Mouse (Mus musculus): Measurements from ENCODE around the gene Gpr89. TPM values are rescaled to one million over a fixed set of nuclear protein-coding genes. Genes with fewer than 3 reads are reported as not detected.
A peak's percentile ranks its signal among the peaks of the same experiment; 100 is the strongest.

Gpr89 gene
- polyA plus RNA-seq, 1 experiment = 15.1 TPM

GRCm38 (mm10) chr3:96920991-96921390, 15.8 kb upstream of the Gpr89 start:
- WGBS = 73% methylated on average over 7 of the region's 7 CpGs
- no peak overlapping the region for H3K4me3 ChIP-seq (replicated peaks; ENCODE audit: extremely low read depth, low read depth, low read length)
- no peak for DNase-seq
- no peaks in the 10 kb centered on the region for H3K4me1 ChIP-seq (ENCODE audit: control insufficient read depth, insufficient read depth, low read length)
- TF ChIP-seq POLR2A (IDR thresholded peaks at IDR 0.05; ENCODE audit: borderline replicate concordance, extremely low read depth, low read depth, low read length) = no peak
- no peak for TF ChIP-seq CTCF (IDR thresholded peaks at IDR 0.05; ENCODE audit: insufficient read depth, low read length)

GRCm38 (mm10) chr3:96905592-96905991, 446 bp upstream of the Gpr89 start:
- TF ChIP-seq CTCF (IDR thresholded peaks at IDR 0.05; ENCODE audit: insufficient read depth, low read length) (no peak), POLR2A (IDR thresholded peaks at IDR 0.05; ENCODE audit: borderline replicate concordance, extremely low read depth, low read depth, low read length) (no peak)
- no peak for DNase-seq
- 31% methylated on average over 9 of the region's 9 CpGs for WGBS
- Histone ChIP-seq H3K4me1 (ENCODE audit: control insufficient read depth, insufficient read depth, low read length) (no peaks in the 10 kb centered on the region; the same call in 1 of the 2 replicates), H3K4me3 (replicated peaks; ENCODE audit: extremely low read depth, low read depth, low read length) (peak overlapping the region; percentile 76)

- Histone ChIP-seq H3K4me1 (ENCODE audit: control insufficient read depth, insufficient read depth, low read length) (no peaks in the 10 kb centered on the region; the same call in 1 of the 2 replicates), H3K4me3 (replicated peaks; ENCODE audit: extremely low read depth, low read depth, low read length) (peak within 1 kb of the TSS; percentile 76)
- WGBS = 13% methylated on average over 14 of the region's 14 CpGs
- DNase-seq = no peak
- TF ChIP-seq POLR2A (IDR thresholded peaks at IDR 0.05; ENCODE audit: borderline replicate concordance, extremely low read depth, low read depth, low read length) = no peak
- no peak for TF ChIP-seq CTCF (IDR thresholded peaks at IDR 0.05; ENCODE audit: insufficient read depth, low read length)
Observed at GRCm38 (mm10) chr3:96904393-96904792, 753 bp downstream of the Gpr89 start, which contains the start of gene Gja5. Gja5 (plus strand) TSS chr3:96904693.

DNA sequence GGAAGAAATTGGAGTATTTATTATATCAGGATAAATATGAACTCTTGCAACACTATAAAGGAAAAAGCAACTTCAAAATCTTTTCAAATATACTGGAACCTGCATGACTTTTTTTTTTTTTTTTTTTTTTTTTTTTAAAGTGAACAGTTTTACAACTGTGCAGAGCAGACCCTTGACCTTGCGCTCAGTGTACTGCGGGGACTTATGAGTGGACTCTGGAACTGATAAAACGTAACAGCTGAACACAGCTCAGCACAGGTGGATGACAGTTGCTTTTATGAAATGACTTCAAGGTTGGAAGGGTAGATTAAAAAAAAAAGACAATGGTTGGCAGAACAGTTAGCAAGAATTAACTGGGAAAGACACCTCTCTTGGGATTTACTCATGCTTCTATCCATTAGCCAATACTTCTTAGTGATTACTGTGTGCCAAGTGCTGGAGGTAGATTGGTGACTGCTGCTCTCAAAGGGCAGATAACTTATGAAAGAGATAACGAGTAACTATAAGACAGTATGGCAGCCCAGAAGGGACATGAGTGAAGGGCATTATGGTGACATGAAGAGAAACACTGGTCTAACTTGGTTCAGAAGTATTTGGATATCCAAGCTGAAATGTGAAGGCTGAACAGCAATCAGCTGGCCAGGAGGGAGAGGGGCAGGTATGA, 2.7 kb downstream of the Gpr89 start:
- WGBS = 88% methylated on average over 4 of the region's 4 CpGs
- no peak for DNase-seq
- Histone ChIP-seq H3K4me1 (ENCODE audit: control insufficient read depth, insufficient read depth, low read length) (no peaks in the 10 kb centered on the region; the same call in 1 of the 2 replicates), H3K4me3 (replicated peaks; ENCODE audit: extremely low read depth, low read depth, low read length) (no peak overlapping the region)
- TF ChIP-seq POLR2A (IDR thresholded peaks at IDR 0.05; ENCODE audit: borderline replicate concordance, extremely low read depth, low read depth, low read length) (no peak), CTCF (IDR thresholded peaks at IDR 0.05; ENCODE audit: insufficient read depth, low read length) (no peak)

GRCm38 (mm10) chr3:96883690-96884089, 21.5 kb downstream of the Gpr89 start:
- DNase-seq = no peak
- H3K4me3 ChIP-seq (replicated peaks; ENCODE audit: extremely low read depth, low read depth, low read length) = no peak overlapping the region
- no peak for TF ChIP-seq CTCF (IDR thresholded peaks at IDR 0.05; ENCODE audit: insufficient read depth, low read length)
- no peak for TF ChIP-seq POLR2A (IDR thresholded peaks at IDR 0.05; ENCODE audit: borderline replicate concordance, extremely low read depth, low read depth, low read length)
- 76% methylated on average over 7 of the region's 7 CpGs for WGBS
- no peaks in the 10 kb centered on the region for H3K4me1 ChIP-seq (ENCODE audit: control insufficient read depth, insufficient read depth, low read length)

GRCm38 (mm10) chr3:96882061-96882849, 22.9 kb downstream of the Gpr89 start:
- Histone ChIP-seq H3K4me1 (ENCODE audit: control insufficient read depth, insufficient read depth, low read length) (no peaks in the 10 kb centered on the region), H3K4me3 (replicated peaks; ENCODE audit: extremely low read depth, low read depth, low read length) (no peak overlapping the region)
- 91% methylated on average over 14 of the region's 14 CpGs for WGBS
- TF ChIP-seq POLR2A (IDR thresholded peaks at IDR 0.05; ENCODE audit: borderline replicate concordance, extremely low read depth, low read depth, low read length) (no peak), CTCF (IDR thresholded peaks at IDR 0.05; ENCODE audit: insufficient read depth, low read length) (no peak)
- no peak for DNase-seq

DNA sequence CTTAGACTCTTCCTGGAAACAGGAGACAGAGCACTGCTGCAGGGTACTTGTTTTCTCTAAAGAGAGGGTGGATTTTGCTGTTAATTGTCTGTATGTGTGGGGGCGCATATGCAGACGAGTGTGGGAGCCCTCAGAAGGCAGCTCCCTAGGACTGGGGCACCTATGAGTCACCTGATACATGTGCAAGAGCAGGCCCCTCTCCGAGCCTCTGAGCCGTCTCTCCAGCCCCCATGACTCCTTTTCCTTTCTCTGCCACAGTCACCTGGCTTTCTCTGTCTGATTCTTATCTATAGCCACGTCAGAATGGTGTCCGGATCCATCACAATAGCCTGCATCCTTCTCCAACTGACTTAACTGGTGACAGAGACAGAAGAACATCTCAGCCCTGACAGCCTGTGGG, 23.6 kb downstream of the Gpr89 start:
- Histone ChIP-seq H3K4me1 (ENCODE audit: control insufficient read depth, insufficient read depth, low read length) (no peaks in the 10 kb centered on the region), H3K4me3 (replicated peaks; ENCODE audit: extremely low read depth, low read depth, low read length) (no peak overlapping the region)
- no peak for DNase-seq
- 83% methylated on average over 6 of the region's 6 CpGs for WGBS
- no peak for TF ChIP-seq POLR2A (IDR thresholded peaks at IDR 0.05; ENCODE audit: borderline replicate concordance, extremely low read depth, low read depth, low read length)

- 86% methylated on average over 4 of the region's 4 CpGs for WGBS
- no peak for TF ChIP-seq CTCF (IDR thresholded peaks at IDR 0.05; ENCODE audit: insufficient read depth, low read length)
- no peak for TF ChIP-seq POLR2A (IDR thresholded peaks at IDR 0.05; ENCODE audit: borderline replicate concordance, extremely low read depth, low read depth, low read length)
- Histone ChIP-seq H3K4me3 (replicated peaks; ENCODE audit: extremely low read depth, low read depth, low read length) (no peak overlapping the region), H3K4me1 (ENCODE audit: control insufficient read depth, insufficient read depth, low read length) (no peaks in the 10 kb centered on the region)
- no peak for DNase-seq
Observed at GRCm38 (mm10) chr3:96880385-96880784, 24.8 kb downstream of the Gpr89 start.

DNA sequence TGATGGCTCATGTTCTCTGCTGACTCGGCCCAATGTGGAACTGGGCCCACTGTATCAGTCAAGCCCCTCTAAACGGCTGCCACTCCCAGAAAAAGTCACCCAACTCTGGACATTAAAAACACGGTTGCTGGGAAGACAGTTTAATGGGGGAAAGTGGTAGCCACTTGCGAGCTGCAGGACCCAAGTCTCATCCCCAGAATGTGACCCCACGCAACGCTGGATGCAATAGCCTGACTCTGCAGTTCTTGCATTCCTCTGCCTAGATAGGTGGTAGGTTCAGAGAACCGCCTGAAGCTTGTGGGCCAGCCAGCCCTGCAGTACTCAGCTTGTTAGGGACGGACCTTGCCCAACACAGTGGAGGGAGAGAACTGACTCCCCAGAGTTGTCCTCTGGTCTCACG, 25.6 kb downstream of the Gpr89 start:
- TF ChIP-seq CTCF (IDR thresholded peaks at IDR 0.05; ENCODE audit: insufficient read depth, low read length) = no peak
- no peak for TF ChIP-seq POLR2A (IDR thresholded peaks at IDR 0.05; ENCODE audit: borderline replicate concordance, extremely low read depth, low read depth, low read length)
- Histone ChIP-seq H3K4me1 (ENCODE audit: control insufficient read depth, insufficient read depth, low read length) (no peaks in the 10 kb centered on the region), H3K4me3 (replicated peaks; ENCODE audit: extremely low read depth, low read depth, low read length) (no peak overlapping the region)
- WGBS = 87% methylated on average over 9 of the region's 9 CpGs
- no peak for DNase-seq
